Mouse (Mus musculus) C2C12 (cell line): Measurements from ENCODE around the gene Foxo3. TPM values are rescaled to one million over a fixed set of nuclear protein-coding genes. Genes with fewer than 3 reads are reported as not detected.
A peak's percentile ranks its signal among the peaks of the same experiment; 100 is the strongest.

ENCODE experiments used
- H3K27me3 ChIP-seq: one replicate; pipeline ENCODE4 v1.6.1; 2011; ENCODE audit not compliant: control insufficient read depth, insufficient read depth, insufficient read length
- H3K36me3 ChIP-seq: one replicate; pipeline ENCODE4 v1.6.1; 2011; ENCODE audit not compliant: control insufficient read depth, insufficient read depth
- H3K4me3 ChIP-seq: one replicate; pipeline ENCODE4 v1.5.1; 2011; ENCODE audit warnings: mild to moderate bottlenecking, control low read depth; ENCODE audit not compliant: poor library complexity, insufficient read depth, severe bottlenecking
- H3K79me2 ChIP-seq: one replicate; pipeline ENCODE4 v1.6.1; 2011; ENCODE audit not compliant: control insufficient read depth, insufficient read depth
- H3K79me3 ChIP-seq: one replicate; pipeline ENCODE4 v1.6.1; 2011; ENCODE audit warnings: low read depth, control low read depth
- H3ac ChIP-seq: one replicate; pipeline ENCODE3; 2011; ENCODE audit warnings: low read depth; ENCODE audit not compliant: control insufficient read depth, insufficient read length
- CEBPB ChIP-seq: IDR thresholded peaks from one replicate; pipeline ENCODE4 v1.6.1; 2011; ENCODE audit warnings: low read depth, mild to moderate bottlenecking, control low read depth, moderate library complexity
- CTCF ChIP-seq: IDR thresholded peaks from one replicate; pipeline ENCODE4 v1.5.1; 2011; ENCODE audit not compliant: control insufficient read depth, insufficient read depth, insufficient read length
- FOSL1 ChIP-seq: IDR thresholded peaks from one replicate; pipeline ENCODE4 v1.8.0; 2011; ENCODE audit warnings: mild to moderate bottlenecking, low read length; ENCODE audit not compliant: poor library complexity, insufficient read depth, severe bottlenecking
- MAX ChIP-seq: IDR thresholded peaks from one replicate; pipeline ENCODE4 v1.6.1; 2011; ENCODE audit warnings: mild to moderate bottlenecking, control low read depth
- MYOD1 ChIP-seq: IDR thresholded peaks from one replicate; pipeline ENCODE4 v1.6.1; 2011; ENCODE audit warnings: low read depth; ENCODE audit not compliant: control insufficient read depth, insufficient read length
- MYOG ChIP-seq: IDR thresholded peaks from one replicate; pipeline ENCODE4 v1.6.1; 2011; ENCODE audit not compliant: control insufficient read depth, insufficient read length; ENCODE audit errors: extremely low read depth
- USF1 ChIP-seq: IDR thresholded peaks from one replicate; pipeline ENCODE4 v1.6.1; 2011; ENCODE audit warnings: low read depth, mild to moderate bottlenecking, control low read depth, moderate library complexity
- polyA plus RNA-seq: library from polyadenylated mRNA; unstranded; fragments of >200 nt; fragmentation: generic; extraction: Trizol; gene quantifications from one replicate; pipeline ENCODE4 v1.2.1, GENCODE M21; 2012; ENCODE audit warnings: missing spikeins

Foxo3 gene
- polyA plus RNA-seq, 1 experiment = 4.8 TPM

GRCm38 (mm10) chr10:42308687-42308987 lies 32.1 kb upstream of the Foxo3 start:
- Histone ChIP-seq H3K79me2 (no peaks in the 10 kb centered on the region), H3ac (no peak overlapping the region), H3K27me3 (no peaks in the 10 kb centered on the region), H3K79me3 (no peaks in the 10 kb centered on the region), H3K36me3 (no peaks in the 10 kb centered on the region), H3K4me3 (no peak overlapping the region)
- no peak for TF ChIP-seq MYOD1
- no peak for TF ChIP-seq CTCF
- no peak for TF ChIP-seq FOSL1
- no peak for TF ChIP-seq MAX
- no peak for TF ChIP-seq CEBPB
- no peak for TF ChIP-seq MYOG
- TF ChIP-seq USF1 = no peak

- Histone ChIP-seq H3ac (no peak overlapping the region), H3K79me2 (no peaks in the 10 kb centered on the region), H3K4me3 (no peak overlapping the region), H3K36me3 (no peaks in the 10 kb centered on the region), H3K79me3 (no peaks in the 10 kb centered on the region), H3K27me3 (no peaks in the 10 kb centered on the region)
- peak; percentile 48 for TF ChIP-seq CTCF
- no peak for TF ChIP-seq MYOG
Measured at GRCm38 (mm10) chr10:42307980-42308686, 31.6 kb upstream of the Foxo3 start.

GRCm38 (mm10) chr10:42306422-42306821 lies 29.9 kb upstream of the Foxo3 start:
- Histone ChIP-seq H3K27me3 (no peaks in the 10 kb centered on the region), H3K79me2 (no peaks in the 10 kb centered on the region), H3K79me3 (no peaks in the 10 kb centered on the region), H3K4me3 (no peak overlapping the region), H3K36me3 (no peaks in the 10 kb centered on the region), H3ac (no peak overlapping the region)
- peak; percentile 52 for TF ChIP-seq USF1
- no peak for TF ChIP-seq MYOD1

- no peak overlapping the region for H3K4me3 ChIP-seq
- H3ac ChIP-seq = no peak overlapping the region
- H3K79me2 ChIP-seq = no peaks in the 10 kb centered on the region
- TF ChIP-seq CEBPB (no peak), MYOG (no peak), FOSL1 (no peak), CTCF (no peak), MAX (no peak), MYOD1 (no peak), USF1 (no peak)
- no peaks in the 10 kb centered on the region for H3K79me3 ChIP-seq
- H3K36me3 ChIP-seq = no peaks in the 10 kb centered on the region
- H3K27me3 ChIP-seq = no peaks in the 10 kb centered on the region
Measured at GRCm38 (mm10) chr10:42300805-42301204, 24.2 kb upstream of the Foxo3 start.

- Histone ChIP-seq H3K79me2 (no peaks in the 10 kb centered on the region), H3K4me3 (no peak overlapping the region), H3K36me3 (no peaks in the 10 kb centered on the region), H3ac (no peak overlapping the region), H3K79me3 (no peaks in the 10 kb centered on the region), H3K27me3 (no peaks in the 10 kb centered on the region)
- TF ChIP-seq CEBPB (no peak), USF1 (no peak), CTCF (no peak)
Measured at GRCm38 (mm10) chr10:42299967-42300366, 23.4 kb upstream of the Foxo3 start.

- Histone ChIP-seq H3K36me3 (no peaks in the 10 kb centered on the region), H3K79me2 (no peaks in the 10 kb centered on the region)
- TF ChIP-seq MYOD1 = no peak
- TF ChIP-seq MAX = no peak
- no peak for TF ChIP-seq MYOG
- TF ChIP-seq FOSL1 = peak; percentile 13
Measured at GRCm38 (mm10) chr10:42299426-42299825, 22.9 kb upstream of the Foxo3 start.

More at GRCm38 (mm10) chr10:42299426-42299825, 22.9 kb upstream of the Foxo3 start:
- Histone ChIP-seq H3K79me3 (no peaks in the 10 kb centered on the region), H3ac (no peak overlapping the region), H3K4me3 (no peak overlapping the region), H3K27me3 (no peaks in the 10 kb centered on the region)
